Mouse (Mus musculus): ENCODE results near the gene Pbsn. TPM values are rescaled to one million over a fixed set of nuclear protein-coding genes. Genes with fewer than 3 reads are reported as not detected.

The Pbsn gene
- not detected in 2 replicates for polyA plus RNA-seq (2012; ENCODE audit: low replicate concordance)

GRCm38 (mm10) chrX:77853523-77853922 lies at the start of gene Pbsn:
Gene Pbsn, minus strand, starts transcription at chrX:77853623.

GRCm38 (mm10) chrX:77864458-77864857 lies 11.0 kb upstream of the Pbsn start, which contains the start of gene Gm14744:
Gene Gm14744, plus strand, starts transcription at chrX:77864758.

GRCm38 (mm10) chrX:77796238-77796835 lies 57.1 kb downstream of the Pbsn start, which contains the start of gene Prkx:
Gene Prkx, minus strand, starts transcription at chrX:77796278.

Other genes starting within 250 kb of the Pbsn start
- gene Prkx, start 57.3 kb downstream of the Pbsn start, polyA plus RNA-seq (2012; ENCODE audit: low replicate concordance) = 13.7 and 17.5 TPM in 2 replicates
- gene Gm14744, start 11.1 kb upstream of the Pbsn start, polyA plus RNA-seq (2012; ENCODE audit: low replicate concordance) = not detected in 2 replicates
- not detected in 2 replicates for gene 5430402E10Rik, start 71.4 kb upstream of the Pbsn start, polyA plus RNA-seq (2012; ENCODE audit: low replicate concordance)
- gene Obp1a, start 237.8 kb upstream of the Pbsn start, polyA plus RNA-seq (2012; ENCODE audit: low replicate concordance) = not detected in 2 replicates

All from leukemia stem cell, adult 10-12 weeks (primary cell).